Mouse (Mus musculus): ENCODE results near the gene Mtfp1. TPM values are rescaled to one million over a fixed set of nuclear protein-coding genes. Genes with fewer than 3 reads are reported as not detected.

Mtfp1 gene
- polyA plus RNA-seq, 1 experiment, result 5.1 TPM

GRCm38 (mm10) chr11:4104989-4105388, 9.7 kb upstream of the Mtfp1 start:
- no peaks in the 10 kb centered on the region for H3K4me1 ChIP-seq (ENCODE audit: control insufficient read depth, insufficient read depth, insufficient read length)
- H3K4me3 ChIP-seq (ENCODE audit: extremely low read depth, insufficient read depth, insufficient read length), result no peak overlapping the region
- TF ChIP-seq CTCF (IDR thresholded peaks at IDR 0.05; ENCODE audit: extremely low read depth, insufficient read depth, insufficient read length, insufficient replicate concordance) (no peak), POLR2A (IDR thresholded peaks at IDR 0.05; ENCODE audit: low read depth, low read length) (no peak)
- H3K27me3 ChIP-seq (ENCODE audit: control insufficient read depth, insufficient read depth, low read length), result no peaks in the 10 kb centered on the region
- WGBS, result 96% methylated on average over 5 of the region's 5 CpGs
- DNase-seq (ENCODE audit: low read depth in 1 of 2, low spot score in 2 of 2), result no peak
- no peaks in the 10 kb centered on the region for H3K36me3 ChIP-seq (ENCODE audit: control insufficient read depth, insufficient read depth, low read length)
- no peak overlapping the region for H3K27ac ChIP-seq (ENCODE audit: insufficient read depth, low read length)

GRCm38 (mm10) chr11:4103522-4103921, 8.3 kb upstream of the Mtfp1 start:
- Histone ChIP-seq H3K27ac (ENCODE audit: insufficient read depth, low read length) (no peak overlapping the region), H3K36me3 (ENCODE audit: control insufficient read depth, insufficient read depth, low read length) (no peaks in the 10 kb centered on the region), H3K27me3 (ENCODE audit: control insufficient read depth, insufficient read depth, low read length) (no peaks in the 10 kb centered on the region), H3K4me3 (ENCODE audit: extremely low read depth, insufficient read depth, insufficient read length) (no peak overlapping the region), H3K4me1 (ENCODE audit: control insufficient read depth, insufficient read depth, insufficient read length) (no peaks in the 10 kb centered on the region)
- no peak for DNase-seq (ENCODE audit: low read depth in 1 of 2, low spot score in 2 of 2)
- WGBS, result 88% methylated on average over 14 of the region's 14 CpGs
- TF ChIP-seq CTCF (IDR thresholded peaks at IDR 0.05; ENCODE audit: extremely low read depth, insufficient read depth, insufficient read length, insufficient replicate concordance), result no peak
- TF ChIP-seq POLR2A (IDR thresholded peaks at IDR 0.05; ENCODE audit: low read depth, low read length), result no peak

GRCm38 (mm10) chr11:4101851-4102250, 6.6 kb upstream of the Mtfp1 start:
- 59% methylated on average over 5 of the region's 5 CpGs for WGBS
- no peaks in the 10 kb centered on the region for H3K36me3 ChIP-seq (ENCODE audit: control insufficient read depth, insufficient read depth, low read length)
- H3K27me3 ChIP-seq (ENCODE audit: control insufficient read depth, insufficient read depth, low read length), result no peaks in the 10 kb centered on the region
- DNase-seq (ENCODE audit: low read depth in 1 of 2, low spot score in 2 of 2), result no peak
- no peak for TF ChIP-seq CTCF (IDR thresholded peaks at IDR 0.05; ENCODE audit: extremely low read depth, insufficient read depth, insufficient read length, insufficient replicate concordance)
- TF ChIP-seq POLR2A (IDR thresholded peaks at IDR 0.05; ENCODE audit: low read depth, low read length), result no peak
- H3K27ac ChIP-seq (ENCODE audit: insufficient read depth, low read length), result no peak overlapping the region
- no peak overlapping the region for H3K4me3 ChIP-seq (ENCODE audit: extremely low read depth, insufficient read depth, insufficient read length)
- H3K4me1 ChIP-seq (ENCODE audit: control insufficient read depth, insufficient read depth, insufficient read length), result peaks cover 6% of the 10 kb centered on the region; the same call in 1 of the 2 replicates

GRCm38 (mm10) chr11:4099447-4099846, 4.2 kb upstream of the Mtfp1 start:
- 94% methylated on average over 3 of the region's 3 CpGs for WGBS
- no peaks in the 10 kb centered on the region for H3K27me3 ChIP-seq (ENCODE audit: control insufficient read depth, insufficient read depth, low read length)
- H3K4me1 ChIP-seq (ENCODE audit: control insufficient read depth, insufficient read depth, insufficient read length), result peaks cover 10% of the 10 kb centered on the region; the same call in 1 of the 2 replicates
- TF ChIP-seq POLR2A (IDR thresholded peaks at IDR 0.05; ENCODE audit: low read depth, low read length) (no peak), CTCF (IDR thresholded peaks at IDR 0.05; ENCODE audit: extremely low read depth, insufficient read depth, insufficient read length, insufficient replicate concordance) (no peak)
- DNase-seq (ENCODE audit: low read depth in 1 of 2, low spot score in 2 of 2), result no peak
- H3K4me3 ChIP-seq (ENCODE audit: extremely low read depth, insufficient read depth, insufficient read length), result no peak overlapping the region
- H3K27ac ChIP-seq (ENCODE audit: insufficient read depth, low read length), result no peak overlapping the region
- H3K36me3 ChIP-seq (ENCODE audit: control insufficient read depth, insufficient read depth, low read length), result no peaks in the 10 kb centered on the region

- Histone ChIP-seq H3K36me3 (ENCODE audit: control insufficient read depth, insufficient read depth, low read length) (no peaks in the 10 kb centered on the region), H3K4me3 (ENCODE audit: extremely low read depth, insufficient read depth, insufficient read length) (no peak overlapping the region), H3K27me3 (ENCODE audit: control insufficient read depth, insufficient read depth, low read length) (no peaks in the 10 kb centered on the region), H3K27ac (ENCODE audit: insufficient read depth, low read length) (no peak overlapping the region), H3K4me1 (ENCODE audit: control insufficient read depth, insufficient read depth, insufficient read length) (peaks cover 10% of the 10 kb centered on the region; the same call in 1 of the 2 replicates)
- no peak for DNase-seq (ENCODE audit: low read depth in 1 of 2, low spot score in 2 of 2)
- TF ChIP-seq CTCF (IDR thresholded peaks at IDR 0.05; ENCODE audit: extremely low read depth, insufficient read depth, insufficient read length, insufficient replicate concordance) (no peak), POLR2A (IDR thresholded peaks at IDR 0.05; ENCODE audit: low read depth, low read length) (no peak)
- 85% methylated on average over 7 of the region's 7 CpGs for WGBS
These were observed 3.6 kb upstream of the Mtfp1 start for GRCm38 (mm10) chr11:4098816-4099215.

GRCm38 (mm10) chr11:4098120-4098519, 2.9 kb upstream of the Mtfp1 start:
- Histone ChIP-seq H3K27me3 (ENCODE audit: control insufficient read depth, insufficient read depth, low read length) (no peaks in the 10 kb centered on the region), H3K27ac (ENCODE audit: insufficient read depth, low read length) (no peak overlapping the region), H3K4me1 (ENCODE audit: control insufficient read depth, insufficient read depth, insufficient read length) (peaks cover 10% of the 10 kb centered on the region; the same call in 1 of the 2 replicates), H3K4me3 (ENCODE audit: extremely low read depth, insufficient read depth, insufficient read length) (no peak overlapping the region), H3K36me3 (ENCODE audit: control insufficient read depth, insufficient read depth, low read length) (no peaks in the 10 kb centered on the region)
- no peak for DNase-seq (ENCODE audit: low read depth in 1 of 2, low spot score in 2 of 2)
- WGBS, result 45% methylated on average over 8 of the region's 8 CpGs
- TF ChIP-seq CTCF (IDR thresholded peaks at IDR 0.05; ENCODE audit: extremely low read depth, insufficient read depth, insufficient read length, insufficient replicate concordance), result 0 out of 2 replicates have a peak, but pooled peaks have one; percentile 5
- no peak for TF ChIP-seq POLR2A (IDR thresholded peaks at IDR 0.05; ENCODE audit: low read depth, low read length)

GRCm38 (mm10) chr11:4097091-4097621, 1.9 kb upstream of the Mtfp1 start:
- TF ChIP-seq POLR2A (IDR thresholded peaks at IDR 0.05; ENCODE audit: low read depth, low read length) (no peak), CTCF (IDR thresholded peaks at IDR 0.05; ENCODE audit: extremely low read depth, insufficient read depth, insufficient read length, insufficient replicate concordance) (no peak)
- peak overlapping the region; percentile 41; the same call in 1 of the 2 replicates for H3K4me3 ChIP-seq (ENCODE audit: extremely low read depth, insufficient read depth, insufficient read length)
- H3K27me3 ChIP-seq (ENCODE audit: control insufficient read depth, insufficient read depth, low read length), result no peaks in the 10 kb centered on the region
- peak in 1 of 2 experiments; percentile 18 for DNase-seq (ENCODE audit: low read depth in 1 of 2, low spot score in 2 of 2)
- peaks cover 10% of the 10 kb centered on the region; the same call in 1 of the 2 replicates for H3K4me1 ChIP-seq (ENCODE audit: control insufficient read depth, insufficient read depth, insufficient read length)
- WGBS, result 37% methylated on average over 10 of the region's 10 CpGs
- peak overlapping the region; percentile 28 for H3K27ac ChIP-seq (ENCODE audit: insufficient read depth, low read length)
- no peaks in the 10 kb centered on the region for H3K36me3 ChIP-seq (ENCODE audit: control insufficient read depth, insufficient read depth, low read length)

All from spleen, adult 2 months (tissue).